13 mouse cellular contexts compared by ENCODE assay signal in genomic region chr6:140299653-140300052, GRCm38 (mm10).
DNase-seq lines count a peak whose midpoint lies in the region; ATAC-seq lines count a peak whose summit lies in the region.
"Had no signal": no experiment of that assay in that cellular context is flagged by ENCODE, and none has a peak within 500 bp of the region (broad histone marks: within the 10 kb centered on the region; RNA-seq: fewer than 3 reads in every experiment).

No protein-coding gene starts in this region.

- H3K9me3 ChIP-seq in heart, embryonic 15.5 days (replicated peaks) = no peaks in the 10 kb centered on the region
- H3K9me3 ChIP-seq in neural tube, embryonic 13.5 days = no peaks in the 10 kb centered on the region
- H3K9me3 ChIP-seq: forebrain, embryonic 12.5 days had no signal

- peak overlapping the region; percentile 52 for H3K27ac ChIP-seq in heart, embryonic 15.5 days
- peak overlapping the region; percentile 59 for H3K27ac ChIP-seq in neural tube, embryonic 13.5 days (replicated peaks)
- H3K27ac ChIP-seq: forebrain, embryonic 12.5 days; layer of hippocampus, adult 2 months had no signal

- ATAC-seq in heart, embryonic 15.5 days (replicated peaks; ENCODE audit: insufficient number of reproducible peaks, insufficient read depth, low FRiP score, low read depth) = peak; percentile 60; the same call in 1 of the 2 replicates
- no peak for ATAC-seq in neural tube, embryonic 13.5 days (ENCODE audit: low read depth)

- H3K4me2 ChIP-seq in heart, embryonic 15.5 days = no peak overlapping the region
- no peak overlapping the region for H3K4me2 ChIP-seq in neural tube, embryonic 13.5 days
- H3K4me2 ChIP-seq: forebrain, embryonic 12.5 days had no signal

- no peaks in the 10 kb centered on the region for H3K27me3 ChIP-seq in heart, embryonic 15.5 days
- H3K27me3 ChIP-seq in neural tube, embryonic 13.5 days = no peaks in the 10 kb centered on the region
- H3K27me3 ChIP-seq: CH12.LX; forebrain, embryonic 12.5 days had no signal

- no peak overlapping the region for H3K4me3 ChIP-seq in heart, embryonic 15.5 days
- no peak overlapping the region for H3K4me3 ChIP-seq in neural tube, embryonic 13.5 days
- H3K4me3 ChIP-seq: forebrain, embryonic 12.5 days; layer of hippocampus, adult 2 months had no signal

- H3K36me3 ChIP-seq in heart, embryonic 15.5 days = no peaks in the 10 kb centered on the region
- no peaks in the 10 kb centered on the region for H3K36me3 ChIP-seq in neural tube, embryonic 13.5 days
- H3K36me3 ChIP-seq: forebrain, embryonic 12.5 days had no signal

- intact Hi-C loops in heart, postnatal 14 days (cut with DNase I) = no loop called here

- no peak overlapping the region for H3K9ac ChIP-seq in heart, embryonic 15.5 days
- no peak overlapping the region for H3K9ac ChIP-seq in neural tube, embryonic 13.5 days
- H3K9ac ChIP-seq: forebrain, embryonic 12.5 days had no signal

- WGBS in heart, embryonic 15.5 days = 30% methylated on average over 7 of the region's 7 CpGs
- 34% methylated on average over 7 of the region's 7 CpGs for WGBS in neural tube, embryonic 13.5 days

- peaks cover 15% of the 10 kb centered on the region for H3K4me1 ChIP-seq in heart, embryonic 15.5 days (replicated peaks)
- peaks cover 28% of the 10 kb centered on the region for H3K4me1 ChIP-seq in neural tube, embryonic 13.5 days (replicated peaks)

- no peak for DNase-seq in heart, adult 18-20 months
- DNase-seq in layer of hippocampus, adult 9-11 months = peak; percentile 30
- DNase-seq in layer of hippocampus, adult 8-10 months (ENCODE audit: low spot score in 2 of 2) = no peak
- peak; percentile 4 to 10 for DNase-seq in heart, postnatal 14 days
- DNase-seq in frontal cortex, postnatal 10 days (ENCODE audit: low spot score in 2 of 2) = no peak
- DNase-seq in ovary, postnatal 14 days (ENCODE audit: low spot score) = no peak
- DNase-seq: adrenal gland, postnatal 36 days; cerebellum, adult 11-12 months had no signal

Comparison
In these comparisons a context has a peak if more than half of its experiments do, and no peak if none do; other contexts are left out.
1. DNase-seq: peak in layer of hippocampus, adult 9-11 months (single experiment) and heart, postnatal 14 days (2 of 2); none in heart, adult 18-20 months (0 of 2), layer of hippocampus, adult 8-10 months (0 of 2), frontal cortex, postnatal 10 days (0 of 2) and ovary, postnatal 14 days (single experiment).